Mouse (Mus musculus) erythroblast, adult 5-6 weeks (primary cell): ENCODE data around the gene March8. TPM values are rescaled to one million over a fixed set of nuclear protein-coding genes. Genes with fewer than 3 reads are reported as not detected.

Experiments
- ATAC-seq: replicated peaks from 2 replicates; pipeline ENCODE4 v1.8.0; 2016; ENCODE audit warnings: moderate number of reproducible peaks, mild to moderate bottlenecking, moderate TSS enrichment, inconsistent platforms; ENCODE audit not compliant: poor library complexity, low FRiP score, severe bottlenecking
- total RNA-seq, 2 experiments: library from RNA; stranded (forward) in 1 of 2; stranded (reverse) in 1 of 2; fragments of 150-400 nt in 1 of 2; fragments of 200-764, 138-1000 nt in 1 of 2; gene quantifications; 2 replicates each; pipeline versions ENCODE4 v1.2.3 to v1.2.4; 2015 to 2017; ENCODE audit warnings: low replicate concordance in 2 of 2

March8 gene
- total RNA-seq, 2 experiments from 2014 or later: 546 to 1,003 TPM

DNA sequence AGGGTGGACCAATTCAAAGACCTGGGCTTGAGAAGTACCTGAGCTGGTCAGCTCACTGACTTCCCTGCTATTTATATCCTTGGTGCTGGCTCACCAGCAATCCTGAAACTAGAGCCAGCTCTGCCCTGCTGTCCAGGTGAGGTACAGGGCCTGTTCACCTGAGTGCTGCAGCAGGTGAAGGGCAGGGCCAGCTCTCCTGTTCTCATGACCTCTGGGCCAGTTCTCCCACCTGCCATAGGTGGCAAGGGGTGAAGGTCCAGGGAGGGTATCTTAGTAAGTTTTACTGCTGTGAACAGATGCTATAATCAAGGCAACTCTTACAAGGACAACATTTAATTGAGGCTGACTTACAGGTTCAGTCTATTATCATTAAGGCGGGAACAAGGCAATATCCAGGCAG is 32.0 kb downstream of the March8 start:
- ATAC-seq: peak; percentile 32

DNA sequence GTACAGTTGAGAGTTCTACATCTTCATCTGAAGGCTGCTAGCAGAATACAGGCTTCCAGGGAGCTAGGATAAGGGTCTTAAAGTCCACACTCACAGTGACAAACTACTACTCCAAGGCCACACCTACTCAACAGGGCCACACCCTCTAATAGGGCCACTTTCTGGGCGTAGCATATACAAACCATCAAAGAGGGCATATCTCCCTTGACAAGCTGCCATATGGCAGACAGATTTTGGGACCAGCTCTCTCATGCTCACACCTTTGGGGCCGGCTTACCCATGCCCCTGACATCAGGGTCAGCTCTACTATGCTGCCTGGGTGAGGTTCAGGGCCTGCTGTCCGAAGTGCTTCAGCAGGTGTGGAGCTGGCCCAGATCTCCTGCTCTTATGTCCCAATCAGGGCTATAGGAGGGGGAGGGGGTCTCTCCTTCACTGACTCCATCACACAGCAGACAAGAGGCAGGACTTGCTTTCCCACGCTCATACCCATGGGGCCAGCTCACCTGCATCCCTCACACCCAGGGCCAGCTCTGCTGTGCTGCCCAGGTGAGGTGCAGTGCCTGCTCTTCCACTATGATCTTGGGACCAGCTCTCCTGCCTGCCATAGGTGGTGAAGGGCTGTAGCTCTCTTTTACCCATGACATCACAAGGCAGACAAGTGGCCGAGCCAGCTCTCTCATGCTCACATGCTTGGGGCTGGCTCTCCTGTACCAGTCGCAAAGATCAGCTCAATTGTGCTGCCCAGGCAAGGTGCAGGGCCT is 32.6 kb downstream of the March8 start:
- peak; percentile 94 for ATAC-seq

DNA sequence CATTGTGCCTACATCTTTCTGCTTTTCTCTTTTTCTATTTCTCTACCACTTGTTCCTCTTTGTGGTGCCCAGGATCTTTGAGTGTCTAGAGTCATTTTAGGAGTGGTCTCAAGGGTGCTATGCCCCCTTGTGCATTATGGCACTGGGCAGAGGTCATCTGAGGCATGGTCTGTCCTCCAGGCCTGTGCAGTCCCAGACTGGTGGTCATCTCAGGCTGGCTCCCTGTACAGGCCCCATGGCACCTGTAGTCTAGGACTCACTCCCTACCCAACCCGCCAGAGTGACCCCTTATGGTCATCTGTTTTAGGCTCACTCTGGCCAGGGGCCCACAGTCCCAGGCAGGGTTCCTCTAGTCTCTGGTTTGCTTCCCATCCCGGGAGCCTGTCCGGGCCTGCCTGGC is 33.7 kb downstream of the March8 start:
- ATAC-seq: no peak

DNA sequence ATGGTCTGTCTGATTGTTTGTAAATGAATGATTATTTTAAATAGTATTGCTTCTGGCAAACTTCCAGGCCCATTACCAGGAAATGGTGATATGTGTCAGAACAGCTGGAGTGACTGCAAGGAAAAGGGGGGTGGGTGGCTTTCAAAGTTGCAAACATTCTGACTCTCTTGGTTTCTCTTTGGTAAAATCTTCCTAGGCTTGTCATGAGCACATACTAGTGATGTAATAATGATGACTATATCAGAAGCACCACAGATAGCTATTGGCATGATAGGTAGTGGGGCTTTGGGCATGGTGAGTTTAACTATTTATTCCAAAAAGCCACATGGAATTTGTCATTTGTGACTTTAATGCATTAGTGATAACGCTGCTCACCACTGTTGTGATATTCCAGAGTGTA is 36.3 kb downstream of the March8 start:
- ATAC-seq: no peak

DNA sequence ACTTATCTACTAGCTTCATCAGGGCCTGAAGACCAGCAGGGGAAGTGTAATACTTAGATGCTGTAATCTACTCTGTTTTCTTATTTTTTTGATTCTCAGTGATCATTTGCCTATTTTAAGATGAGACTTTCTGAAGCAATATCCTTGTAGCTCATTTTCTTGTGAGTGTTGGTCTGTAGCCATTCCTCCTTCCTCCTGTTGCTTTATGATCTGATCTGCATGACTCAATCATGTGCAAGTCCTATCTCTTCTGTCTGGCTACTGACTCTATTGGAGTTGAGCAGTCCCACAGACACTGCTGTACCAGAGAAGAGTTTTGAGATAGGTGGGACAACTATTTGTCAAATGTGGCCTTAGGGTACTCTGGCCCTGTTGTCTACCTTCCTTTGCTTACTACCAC is 36.8 kb downstream of the March8 start:
- no peak for ATAC-seq

DNA sequence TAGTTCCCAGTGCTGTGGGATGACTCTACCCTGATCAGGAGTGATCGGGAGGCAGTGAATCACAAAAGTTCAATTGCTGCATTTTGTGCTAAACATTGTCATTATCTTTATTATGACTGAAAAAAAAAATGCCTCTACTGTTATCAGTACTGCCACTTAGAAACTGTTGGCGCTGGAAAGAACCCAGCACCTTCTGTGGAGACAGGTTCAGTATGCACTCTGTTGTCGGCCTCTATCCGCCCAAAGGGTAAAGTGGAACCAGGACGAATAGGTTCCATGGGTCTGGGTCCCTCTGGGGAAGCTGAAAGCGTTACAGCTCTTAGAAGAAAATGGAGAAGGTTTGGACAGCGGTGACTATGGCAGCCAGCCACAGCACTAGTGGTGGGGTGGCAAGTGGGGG is 41.1 kb downstream of the March8 start:
- no peak for ATAC-seq

DNA sequence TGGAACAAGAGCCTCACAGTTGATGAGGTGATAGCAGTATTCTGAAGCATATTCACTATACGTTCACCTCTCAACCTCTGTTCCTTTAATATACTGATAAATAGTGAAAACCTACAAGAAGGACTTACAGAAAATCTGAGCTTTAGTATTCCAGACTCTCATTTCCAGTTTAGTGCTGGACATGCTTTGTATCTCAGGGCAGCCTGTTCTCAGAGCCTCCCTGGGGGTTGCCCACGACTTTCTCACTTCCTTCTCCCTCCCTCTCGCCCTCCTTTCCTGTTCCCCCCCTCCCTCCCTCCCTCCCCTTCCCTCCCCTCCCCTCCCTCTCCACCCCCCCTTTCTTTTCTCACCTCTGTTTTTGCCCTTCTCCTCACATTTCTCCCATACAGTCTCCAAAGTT is 42.3 kb downstream of the March8 start:
- no peak for ATAC-seq

DNA sequence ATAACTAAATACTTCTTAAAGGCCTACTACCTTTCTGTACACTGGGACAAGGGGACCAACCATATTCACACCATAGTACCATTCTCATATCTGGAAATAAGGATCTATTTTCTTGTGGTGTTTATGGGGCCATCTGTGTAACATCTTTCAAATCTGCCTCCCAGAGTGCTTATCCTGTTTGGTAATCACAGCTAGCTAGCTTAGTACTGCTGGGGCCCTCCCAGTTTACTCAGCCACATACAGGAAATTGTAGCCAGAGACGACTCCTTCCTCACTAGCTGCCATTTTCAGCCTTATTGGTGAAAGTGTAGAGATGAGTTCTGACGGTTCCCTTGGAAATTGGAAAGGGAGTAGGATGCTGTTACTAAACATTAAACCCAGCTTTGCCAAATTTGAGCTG is 43.8 kb downstream of the March8 start:
- no peak for ATAC-seq

DNA sequence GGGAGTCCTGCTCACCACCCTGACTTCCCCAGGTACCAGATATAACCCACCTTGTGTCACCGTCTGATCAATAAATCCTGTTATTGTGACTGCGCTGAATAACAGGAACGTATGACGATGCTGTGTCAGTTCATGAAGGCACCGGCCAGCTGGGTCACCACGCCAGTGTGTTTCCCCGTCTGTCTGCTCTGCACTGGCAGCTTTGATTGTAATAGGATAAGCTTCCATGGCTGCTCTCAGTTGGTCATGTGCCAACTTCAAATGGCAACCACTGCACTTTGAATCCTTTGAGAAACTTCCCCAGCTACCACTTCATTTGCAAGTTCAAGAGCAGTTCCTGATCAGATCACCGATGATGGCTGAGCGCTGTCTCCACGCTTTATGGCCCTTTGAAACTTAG is 45.8 kb downstream of the March8 start:
- no peak for ATAC-seq

DNA sequence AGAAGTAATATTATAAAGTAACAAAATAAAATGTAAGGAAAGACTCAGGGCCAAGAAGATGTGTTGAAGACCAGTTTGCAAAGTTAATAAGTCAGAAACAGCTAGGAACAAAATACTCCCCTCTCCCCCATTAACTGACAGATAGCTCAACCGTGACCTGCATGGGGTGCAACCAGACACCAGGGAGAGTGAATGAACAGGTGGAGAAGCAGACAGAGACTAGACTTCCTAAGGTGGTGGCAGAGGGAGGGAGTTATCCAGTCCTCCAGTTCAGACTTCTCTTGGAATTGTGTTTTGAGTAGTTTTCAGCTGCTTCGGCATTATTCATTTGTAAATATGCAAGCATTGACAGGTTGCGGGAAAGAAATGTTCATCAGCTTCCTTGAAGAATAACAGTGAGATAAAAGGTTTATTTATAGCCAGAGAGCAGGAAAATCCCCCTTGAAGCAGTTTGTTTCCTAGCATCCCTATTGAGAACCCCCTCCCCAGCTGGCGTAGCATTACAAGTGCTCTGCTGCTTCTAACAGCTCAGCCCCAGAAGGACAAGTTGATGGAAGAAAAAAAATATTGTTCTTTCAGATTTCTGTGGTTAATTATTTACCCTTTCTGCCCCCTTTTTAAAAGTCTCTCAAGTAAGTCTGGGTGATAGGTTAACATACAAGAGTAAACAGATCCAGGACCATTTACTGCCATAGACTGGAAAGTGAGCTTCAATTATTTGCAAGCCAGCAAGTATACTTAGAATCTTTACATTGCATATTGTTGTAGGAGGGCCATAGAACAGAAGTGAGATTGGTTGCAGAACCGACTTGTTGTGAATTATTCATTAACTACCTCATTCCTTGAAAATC is 47.6 kb downstream of the March8 start:
- ATAC-seq: no peak

DNA sequence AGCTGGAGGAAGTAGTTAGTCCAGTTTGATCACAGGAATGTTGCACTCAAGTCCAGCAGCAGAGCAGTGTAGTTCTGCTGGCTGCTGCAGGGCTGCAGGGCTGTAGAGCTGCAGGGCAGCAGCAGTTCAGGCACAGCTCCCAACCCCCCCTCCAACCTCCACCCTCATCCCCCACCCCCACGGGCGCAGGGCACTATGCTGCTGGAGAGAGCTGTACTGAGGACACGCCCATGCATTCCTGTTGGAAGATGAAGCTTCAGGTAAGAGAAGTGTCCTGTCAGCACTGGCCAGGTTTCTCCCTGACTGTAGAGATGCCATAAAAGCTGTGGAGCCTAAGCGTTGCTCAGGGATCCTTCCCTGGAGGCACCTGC is 48.2 kb downstream of the March8 start:
- no peak for ATAC-seq

DNA sequence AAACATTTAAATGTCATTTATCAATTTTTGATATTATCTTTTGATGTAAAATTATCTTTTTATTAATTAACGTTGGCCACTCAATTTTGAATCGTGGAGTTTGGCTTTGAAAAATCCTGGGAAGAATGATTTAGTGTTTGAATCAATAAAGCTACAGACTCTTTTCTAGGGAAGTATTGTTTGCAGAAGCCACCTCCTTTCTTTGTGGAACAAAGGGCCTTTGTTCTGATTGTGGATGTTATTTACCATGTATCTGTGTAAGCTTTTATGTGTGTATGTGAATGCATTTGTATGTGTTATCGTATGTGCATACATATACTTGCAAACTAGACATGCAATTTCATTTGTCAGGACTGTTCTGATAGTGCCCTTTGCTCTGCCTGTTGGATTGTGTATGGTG is 48.7 kb downstream of the March8 start:
- no peak for ATAC-seq

DNA sequence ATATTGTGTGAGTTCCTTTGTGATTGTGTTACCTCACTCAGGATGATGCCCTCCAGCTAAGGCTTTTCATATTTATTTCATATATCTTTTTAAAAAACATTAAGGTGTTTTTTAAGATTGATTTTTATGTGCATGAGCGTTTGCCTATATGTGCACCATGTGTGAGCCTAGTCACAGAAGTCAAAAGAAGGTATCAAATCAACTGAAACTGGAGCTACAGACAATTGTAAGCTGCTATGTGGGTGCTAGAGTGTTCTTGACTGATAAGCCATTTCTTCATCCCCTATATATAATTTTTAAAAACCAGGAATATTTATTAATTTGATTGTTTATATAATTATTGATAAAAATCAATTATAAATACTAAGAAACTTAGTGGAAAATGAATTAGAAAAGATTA is 50.2 kb downstream of the March8 start:
- ATAC-seq: no peak

DNA sequence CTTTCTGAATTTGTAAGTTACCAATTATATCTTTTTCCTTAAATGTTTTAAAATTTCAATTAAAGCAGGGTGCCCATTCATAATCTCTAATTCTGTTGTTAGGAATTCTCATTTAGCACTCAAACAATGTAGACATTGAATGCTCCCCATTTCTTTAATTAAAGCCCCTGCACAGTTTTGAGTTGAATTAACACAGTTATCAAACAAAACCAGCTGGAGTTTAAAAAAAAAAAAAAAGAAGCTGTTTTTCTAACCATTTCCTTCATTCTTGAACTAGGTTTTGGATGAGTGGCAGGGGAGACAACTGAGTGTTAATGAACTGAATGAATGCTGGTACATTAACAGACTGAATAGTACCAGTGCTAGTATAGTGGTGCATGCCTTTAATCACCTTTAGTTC is 51.7 kb downstream of the March8 start:
- no peak for ATAC-seq

DNA sequence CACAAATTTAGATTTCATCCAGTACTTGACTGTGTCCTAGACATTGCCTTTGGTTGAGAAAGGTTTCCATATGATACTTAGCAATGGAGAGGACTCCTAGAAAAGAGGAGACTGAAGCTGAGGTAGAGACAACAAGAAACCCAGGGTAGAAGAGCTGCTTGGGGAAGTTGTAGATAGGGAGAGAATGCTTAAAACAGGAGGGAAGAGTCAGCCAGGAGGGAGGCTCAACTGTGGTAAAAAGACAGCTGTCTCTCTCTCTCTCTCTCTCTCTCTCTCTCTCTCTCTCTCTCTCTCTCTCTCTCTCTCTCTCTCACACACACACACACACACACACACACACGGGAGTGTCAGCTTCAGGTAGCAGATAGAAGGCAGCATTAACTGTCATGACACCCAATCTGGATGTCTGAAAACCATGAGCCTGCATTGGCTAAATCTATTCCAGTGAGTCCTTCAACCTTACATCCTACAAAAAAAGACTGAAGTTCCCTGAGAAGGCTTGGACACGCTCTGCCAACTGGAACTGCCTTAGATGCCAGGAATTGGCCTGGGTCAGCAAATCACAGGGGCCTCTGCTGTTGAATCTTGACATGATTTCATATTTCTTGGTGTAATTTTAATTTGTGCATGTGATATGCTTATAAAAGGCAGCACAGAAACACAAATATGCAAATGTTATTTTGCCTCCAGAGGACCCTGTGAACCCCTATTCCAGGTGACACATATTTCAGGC is 57.3 kb downstream of the March8 start:
- ATAC-seq: no peak

DNA sequence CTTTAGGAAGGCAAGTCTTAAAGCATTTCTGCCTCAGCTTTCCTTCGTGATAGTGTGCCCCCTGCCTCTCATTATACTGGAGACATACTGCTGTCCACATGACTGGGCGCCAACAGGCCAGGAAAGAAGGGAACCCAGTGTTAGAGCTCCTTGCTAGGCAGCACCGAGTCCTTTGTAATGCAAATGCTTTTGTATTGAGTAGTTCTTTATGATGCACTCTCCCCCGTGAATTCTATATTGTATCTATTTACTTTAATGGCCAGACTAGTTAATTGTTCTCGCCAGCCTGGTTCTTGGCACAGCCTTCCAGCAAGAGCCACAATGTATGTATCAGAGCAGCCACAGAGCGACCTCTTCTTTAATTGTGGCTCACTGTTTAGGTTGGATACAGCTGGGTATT is 59.8 kb downstream of the March8 start:
- no peak for ATAC-seq

DNA sequence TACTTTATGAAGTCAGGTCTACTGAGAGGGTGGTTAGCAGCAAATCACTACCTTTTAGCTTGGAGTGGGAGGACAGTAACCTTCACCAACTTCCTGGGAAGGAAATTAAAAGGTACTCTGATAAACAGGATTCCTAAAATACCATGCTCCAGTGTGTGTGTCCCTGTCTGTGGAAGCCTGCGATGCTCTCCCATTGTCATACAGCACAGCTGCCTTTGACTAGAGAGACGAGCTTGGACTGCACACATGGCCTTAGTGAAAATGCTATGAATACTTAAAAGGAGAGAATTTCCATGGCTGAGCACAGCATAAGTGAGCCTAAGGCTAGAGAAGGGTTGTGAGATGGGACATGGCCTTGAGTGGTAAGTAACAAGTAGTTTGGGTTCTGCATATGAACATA is 60.3 kb downstream of the March8 start:
- no peak for ATAC-seq

DNA sequence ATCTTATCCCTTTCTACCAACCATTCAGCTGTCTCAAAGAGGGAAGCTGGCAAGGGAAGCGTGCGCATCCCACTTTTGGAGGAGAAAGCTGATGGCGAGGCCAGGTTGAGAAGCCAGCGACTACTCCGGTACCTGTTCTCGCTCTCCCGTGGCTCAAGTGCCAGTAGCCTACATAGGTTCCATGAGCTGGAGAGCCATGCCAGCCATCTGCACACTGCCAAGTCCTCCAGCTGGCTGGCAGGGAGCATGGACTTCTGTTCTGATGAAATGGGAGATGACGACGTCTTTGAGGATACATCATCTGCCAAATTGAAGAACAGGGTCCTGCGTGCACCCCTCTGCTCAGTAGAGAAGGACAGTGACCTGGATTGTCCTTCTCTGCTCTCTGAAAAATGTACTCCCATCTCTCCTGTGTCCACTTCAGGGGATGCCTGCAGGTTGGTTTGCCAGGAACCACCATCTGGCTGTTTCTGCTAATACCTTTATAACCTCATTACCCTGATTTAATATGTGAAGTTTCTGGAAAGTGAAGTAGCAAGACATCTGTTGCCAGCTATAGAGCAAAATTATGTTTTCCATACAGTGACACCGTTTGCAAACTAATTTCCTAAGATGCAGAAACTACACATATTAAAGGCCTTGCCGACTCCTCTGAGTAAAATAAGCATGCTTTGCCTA is 64.1 kb downstream of the March8 start:
- ATAC-seq: no peak

DNA sequence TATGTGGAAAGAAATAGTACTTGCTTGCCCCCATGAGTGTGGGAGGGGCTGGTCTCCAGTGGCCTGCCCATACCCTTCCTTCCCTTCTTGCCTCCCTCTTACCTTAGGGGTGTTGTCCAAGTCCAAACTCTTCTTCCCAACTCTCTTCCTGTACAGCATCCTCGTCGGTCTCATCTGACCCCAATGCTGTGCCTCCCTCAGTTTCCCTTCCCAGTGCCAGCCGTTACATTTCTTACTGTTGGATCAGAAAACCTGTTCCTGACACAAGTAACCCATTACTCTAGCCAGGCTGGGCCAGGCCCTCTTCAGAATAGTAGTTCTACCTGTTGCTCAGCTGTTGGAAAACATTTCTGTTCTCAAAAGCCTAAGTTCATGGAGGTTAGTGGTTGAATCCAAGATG is 64.6 kb downstream of the March8 start:
- no peak for ATAC-seq

DNA sequence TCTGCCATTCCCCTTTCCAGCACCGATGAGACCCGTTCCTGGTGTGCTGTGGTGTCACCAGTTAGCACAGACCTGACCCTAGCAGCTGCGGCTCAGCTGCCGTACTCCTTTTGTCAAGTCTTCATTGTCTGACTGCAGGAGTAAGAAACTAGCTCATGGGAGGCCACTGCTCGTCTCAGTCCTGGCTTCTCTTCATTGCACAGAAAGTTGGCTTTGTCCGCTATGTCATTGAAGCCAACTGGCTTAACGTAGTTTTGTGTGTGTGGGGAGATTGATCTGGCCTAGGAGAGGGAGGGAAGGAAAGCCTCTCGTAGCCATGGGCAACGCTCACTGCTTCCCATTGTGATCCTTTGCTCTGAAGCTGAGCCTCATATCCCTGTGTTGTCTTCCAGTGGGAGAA is 67.4 kb downstream of the March8 start:
- no peak for ATAC-seq
